11 mouse cellular contexts compared by ENCODE assay signal in genomic region chr7:120916262-120916875, GRCm38 (mm10). TPM values are rescaled to one million over a fixed set of nuclear protein-coding genes. Genes with fewer than 3 reads are reported as not detected.
A peak's percentile ranks its signal among the peaks of the same experiment; 100 is the strongest.
DNase-seq lines count a peak whose midpoint lies in the region; ATAC-seq lines count a peak whose summit lies in the region.
"Had no signal": no experiment of that assay in that cellular context is flagged by ENCODE, and none has a peak within 500 bp of the region (broad histone marks: within the 10 kb centered on the region; RNA-seq: fewer than 3 reads in every experiment).

No protein-coding gene starts in this region.

- H3K36me3 ChIP-seq in hindbrain, embryonic 15.5 days = no peaks in the 10 kb centered on the region
- H3K36me3 ChIP-seq in hindbrain, embryonic 11.5 days (ENCODE audit: control insufficient read depth, insufficient read depth, low read length) = no peaks in the 10 kb centered on the region
- H3K36me3 ChIP-seq in limb, embryonic 10.5 days = peaks cover 7% of the 10 kb centered on the region; the same call in 1 of the 2 replicates

- no peak for DNase-seq in hindbrain, embryonic 11.5 days (ENCODE audit: low spot score)
- peak; percentile 75 for DNase-seq in 416B (ENCODE audit: low read depth)
- DNase-seq in NIH3T3 (ENCODE audit: low read depth) = peak; percentile 18
- DNase-seq in limb, embryonic 10.5 days (ENCODE audit: low spot score) = no peak
- DNase-seq in ovary, postnatal 36 days (ENCODE audit: low spot score) = no peak
- no peak for DNase-seq in gastrocnemius, postnatal 36 days
- no peak for DNase-seq in spleen, postnatal 36 days (ENCODE audit: low spot score in 2 of 2)
- DNase-seq: heart, adult 11 months; lung, postnatal 4 days had no signal

- no peak overlapping the region for H3K27ac ChIP-seq in hindbrain, embryonic 15.5 days (replicated peaks)
- H3K27ac ChIP-seq in hindbrain, embryonic 11.5 days (ENCODE audit: low read depth, low read length) = no peak overlapping the region
- H3K27ac ChIP-seq in limb, embryonic 10.5 days = no peak overlapping the region

- WGBS in hindbrain, embryonic 15.5 days = 20% methylated on average over 11 of the region's 11 CpGs
- 21% methylated on average over 11 of the region's 11 CpGs for WGBS in hindbrain, embryonic 11.5 days
- WGBS in limb, embryonic 10.5 days = 33% methylated on average over 11 of the region's 11 CpGs

- H3K4me3 ChIP-seq in hindbrain, embryonic 15.5 days = no peak overlapping the region
- H3K4me3 ChIP-seq in hindbrain, embryonic 11.5 days (ENCODE audit: low read depth, low read length) = no peak overlapping the region
- peak overlapping the region; percentile 98 for H3K4me3 ChIP-seq in limb, embryonic 10.5 days

- ATAC-seq in hindbrain, embryonic 15.5 days (ENCODE audit: low FRiP score, low read depth) = no peak
- ATAC-seq in hindbrain, embryonic 11.5 days (ENCODE audit: low FRiP score) = no peak
- ATAC-seq: Patski had no signal

- H3K4me1 ChIP-seq in hindbrain, embryonic 15.5 days (replicated peaks) = peaks cover 26% of the 10 kb centered on the region
- no peaks in the 10 kb centered on the region for H3K4me1 ChIP-seq in hindbrain, embryonic 11.5 days (replicated peaks; ENCODE audit: control insufficient read depth, insufficient read depth, low read length)
- H3K4me1 ChIP-seq in limb, embryonic 10.5 days = peaks cover 23% of the 10 kb centered on the region

- H3K27me3 ChIP-seq in hindbrain, embryonic 15.5 days = no peaks in the 10 kb centered on the region
- no peaks in the 10 kb centered on the region for H3K27me3 ChIP-seq in hindbrain, embryonic 11.5 days (ENCODE audit: control insufficient read depth, insufficient read depth, low read length)
- no peaks in the 10 kb centered on the region for H3K27me3 ChIP-seq in limb, embryonic 10.5 days (ENCODE audit: low read depth, poor library complexity, severe bottlenecking)
- H3K27me3 ChIP-seq: Patski had no signal

- H3K9me3 ChIP-seq in hindbrain, embryonic 15.5 days = no peaks in the 10 kb centered on the region
- H3K9me3 ChIP-seq in hindbrain, embryonic 11.5 days (ENCODE audit: control insufficient read depth, low read length) = no peaks in the 10 kb centered on the region
- H3K9me3 ChIP-seq in limb, embryonic 10.5 days (replicated peaks) = no peaks in the 10 kb centered on the region

- intact Hi-C loops in gastrocnemius, postnatal 36 days (cut with DNase I) = loop anchor here (5.0 kb wide), 1 partner anchor 239 kb away; the partner anchor contains the start of gene Mosmo

- H3K4me2 ChIP-seq in hindbrain, embryonic 15.5 days = peak overlapping the region; percentile 45; the same call in 1 of the 2 replicates
- H3K4me2 ChIP-seq in hindbrain, embryonic 11.5 days (replicated peaks; ENCODE audit: low read depth, low read length) = no peak overlapping the region

- no peak overlapping the region for H3K9ac ChIP-seq in hindbrain, embryonic 15.5 days
- no peak overlapping the region for H3K9ac ChIP-seq in hindbrain, embryonic 11.5 days (ENCODE audit: low read depth, low read length)

RNA-seq across cellular contexts. Expression of gene Polr3e, which starts 1.2 kb away (rescaled TPM):
- 25.0 and 25.6 TPM in 2 replicates for polyA plus RNA-seq in hindbrain, embryonic 15.5 days (2015; fragmentation: Nextera tagmentation; extraction: Ambion mirVana)
- polyA plus RNA-seq in hindbrain, embryonic 11.5 days (2014; fragmentation: Nextera tagmentation; extraction: Ambion mirVana) = 16.4 and 17.1 TPM in 2 replicates
- polyA plus RNA-seq in limb, embryonic 10.5 days (2016; fragmentation: Nextera tagmentation; extraction: Ambion mirVana) = 46.1 and 50.7 TPM in 2 replicates
- total RNA-seq in gastrocnemius, postnatal 36 days (2021) = 10 to 100 TPM; 10.7 to 11.4 TPM

Comparison
In these comparisons a context has a peak if more than half of its experiments do, and no peak if none do; other contexts are left out.
1. DNase-seq: peak in 416B (single experiment) and NIH3T3 (single experiment); none in hindbrain, embryonic 11.5 days (single experiment), limb, embryonic 10.5 days (single experiment), ovary, postnatal 36 days (single experiment), gastrocnemius, postnatal 36 days (0 of 2) and spleen, postnatal 36 days (0 of 2).